Mouse (Mus musculus): Measurements from ENCODE around the gene Ppm1m. TPM values are rescaled to one million over a fixed set of nuclear protein-coding genes. Genes with fewer than 3 reads are reported as not detected.

Ppm1m gene
- total RNA-seq, 2 experiments from 2014 or later = 16.7 to 20.8 TPM

DNA sequence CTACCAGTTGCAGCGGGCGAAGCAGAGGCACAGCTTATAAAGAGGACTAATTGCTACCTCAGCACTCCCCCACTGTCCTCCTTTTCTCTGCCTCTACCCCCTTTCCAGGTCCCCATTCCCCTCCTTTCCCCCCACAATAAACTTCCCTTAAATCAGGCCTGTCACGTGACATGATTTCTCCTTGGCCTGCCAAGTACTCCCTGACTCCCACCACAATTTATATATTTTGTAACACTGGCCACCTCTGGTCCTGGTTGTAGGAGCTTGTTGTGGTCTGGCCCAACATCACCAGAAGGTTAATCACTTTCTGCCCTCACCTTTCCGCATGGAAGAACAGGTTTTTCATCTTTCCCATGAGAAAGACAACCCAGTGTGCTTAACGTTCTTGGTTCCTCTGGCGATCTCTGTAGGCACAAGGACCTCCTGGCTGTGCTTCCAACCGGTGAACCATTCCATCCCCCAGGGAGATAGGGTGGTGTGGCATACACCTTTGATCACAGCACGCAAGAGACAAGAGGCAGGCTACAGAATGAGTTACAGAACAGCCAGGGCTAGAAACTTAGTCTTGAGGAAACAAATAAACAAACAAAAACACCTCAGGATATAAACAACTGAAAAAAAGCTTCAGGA lies 21.5 kb upstream of the Ppm1m start:
- DNase-seq (ENCODE audit: low spot score in 2 of 2) = no peak

DNA sequence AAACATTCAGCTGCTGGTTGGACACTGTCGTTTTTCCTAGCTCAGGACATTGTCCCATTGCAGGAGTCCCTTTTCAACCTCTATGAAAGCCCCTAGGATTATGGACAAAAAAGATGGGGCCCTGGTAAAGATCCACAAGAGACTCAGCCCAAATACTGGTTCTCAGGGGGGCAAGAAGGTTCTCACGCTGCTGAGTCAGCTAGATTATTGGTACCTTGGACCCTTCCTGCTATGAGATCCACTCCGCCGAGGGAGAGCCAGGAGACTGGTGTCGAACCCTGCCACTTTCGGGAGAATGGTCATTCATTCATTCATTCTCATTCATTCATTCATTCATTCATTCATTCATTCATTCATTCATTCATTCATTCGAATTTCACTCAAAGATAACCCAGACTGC lies 17.4 kb upstream of the Ppm1m start:
- DNase-seq (ENCODE audit: low spot score in 2 of 2) = no peak

DNA sequence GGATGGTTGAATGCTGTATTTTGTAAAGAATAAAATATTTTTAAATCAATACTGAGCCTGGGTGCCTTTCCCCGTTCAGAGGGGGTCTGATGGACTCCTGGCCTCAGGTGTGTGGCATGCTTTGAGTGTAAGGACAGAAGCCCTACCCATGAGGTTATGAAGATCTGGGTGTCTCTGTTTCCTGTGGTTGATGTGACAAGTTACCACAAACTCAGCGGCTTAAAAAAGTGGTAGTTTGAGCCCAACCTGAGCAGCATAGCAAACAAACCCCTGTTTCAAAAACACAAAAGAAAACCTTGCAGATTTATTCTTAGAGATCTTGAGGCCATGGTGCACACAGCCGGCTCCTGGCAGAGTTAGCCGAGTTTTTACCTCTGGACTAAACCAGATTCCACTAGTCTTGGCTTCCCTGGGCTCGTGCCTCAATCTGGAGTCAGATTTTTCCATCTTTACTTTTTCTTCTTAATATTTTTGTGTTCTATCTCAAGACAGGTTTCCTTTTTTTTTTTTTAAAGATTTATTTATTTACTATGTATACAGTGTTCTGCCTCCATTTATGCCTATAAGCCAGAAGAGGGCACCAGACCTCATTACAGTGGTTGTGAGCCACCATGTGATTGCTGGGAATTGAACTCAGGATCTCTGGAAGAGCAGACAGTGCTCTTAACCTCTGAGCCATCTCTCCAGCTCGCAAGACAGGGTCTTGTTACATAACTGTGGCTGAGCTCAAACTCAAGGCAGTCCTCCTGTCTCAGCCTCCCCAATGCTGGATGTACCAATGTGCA lies 16.0 kb upstream of the Ppm1m start:
- DNase-seq (ENCODE audit: low spot score in 2 of 2) = no peak

DNA sequence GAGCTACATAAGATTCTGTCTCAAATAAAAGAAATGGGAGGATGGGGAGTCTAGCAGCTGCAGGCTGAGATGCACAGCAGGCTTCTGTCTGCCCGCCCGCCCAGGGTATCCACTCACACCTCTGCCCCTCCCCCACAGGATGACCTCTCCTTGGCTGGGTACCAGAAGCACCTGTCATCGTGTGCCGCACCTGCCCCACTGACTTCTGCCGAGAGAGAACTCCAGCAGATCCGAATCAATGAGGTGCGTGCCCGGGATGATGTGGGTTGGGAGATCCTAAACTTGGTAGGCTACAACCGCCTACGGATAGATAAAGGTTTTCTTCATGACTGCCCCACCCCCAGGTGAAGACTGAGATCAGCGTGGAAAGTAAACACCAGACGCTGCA lies 13.0 kb upstream of the Ppm1m start:
- no peak for DNase-seq (ENCODE audit: low spot score in 2 of 2)

DNA sequence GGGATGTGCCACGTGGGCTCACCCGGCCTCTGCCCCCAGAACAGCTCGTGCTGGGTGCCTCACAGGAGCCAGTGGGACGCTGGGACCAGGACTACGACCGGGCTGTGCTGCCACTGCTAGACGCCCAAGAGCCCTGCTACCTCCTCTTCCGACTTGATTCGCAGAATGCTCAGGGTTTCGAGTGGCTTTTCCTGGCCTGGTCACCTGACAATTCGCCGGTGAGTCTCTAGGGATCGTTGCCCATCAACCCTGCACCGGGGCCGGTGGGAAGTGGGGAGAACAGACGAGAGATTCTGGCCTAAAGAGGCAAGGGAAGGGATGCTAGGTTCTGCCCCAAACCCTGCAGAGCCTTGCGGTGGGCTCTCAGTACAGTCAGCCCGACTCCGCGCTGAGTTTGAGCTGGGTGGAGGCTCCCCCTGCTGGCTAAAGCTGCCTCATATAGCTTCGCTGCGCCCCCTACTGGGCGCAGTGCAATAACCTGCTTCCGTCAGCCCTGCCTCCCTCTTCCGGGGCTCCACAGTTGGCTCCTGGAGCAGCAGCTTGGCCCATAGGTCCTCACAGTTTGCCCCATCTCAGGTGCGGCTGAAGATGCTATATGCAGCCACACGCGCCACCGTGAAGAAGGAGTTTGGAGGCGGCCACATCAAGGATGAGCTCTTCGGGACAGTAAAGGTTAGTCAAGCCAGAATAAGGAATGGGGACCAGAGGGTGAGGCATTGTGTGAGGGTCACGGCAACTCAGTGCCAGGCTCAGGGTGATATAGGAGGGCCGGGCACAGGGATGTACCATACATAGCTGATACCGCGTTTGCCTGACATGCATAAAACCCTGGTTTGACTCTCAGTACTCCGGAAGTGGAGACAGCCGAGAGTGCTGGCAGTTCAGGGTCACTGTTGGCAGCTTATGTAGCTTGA lies 12.4 kb upstream of the Ppm1m start:
- peak; percentile 79 to 88 for DNase-seq (ENCODE audit: low spot score in 2 of 2)

DNA sequence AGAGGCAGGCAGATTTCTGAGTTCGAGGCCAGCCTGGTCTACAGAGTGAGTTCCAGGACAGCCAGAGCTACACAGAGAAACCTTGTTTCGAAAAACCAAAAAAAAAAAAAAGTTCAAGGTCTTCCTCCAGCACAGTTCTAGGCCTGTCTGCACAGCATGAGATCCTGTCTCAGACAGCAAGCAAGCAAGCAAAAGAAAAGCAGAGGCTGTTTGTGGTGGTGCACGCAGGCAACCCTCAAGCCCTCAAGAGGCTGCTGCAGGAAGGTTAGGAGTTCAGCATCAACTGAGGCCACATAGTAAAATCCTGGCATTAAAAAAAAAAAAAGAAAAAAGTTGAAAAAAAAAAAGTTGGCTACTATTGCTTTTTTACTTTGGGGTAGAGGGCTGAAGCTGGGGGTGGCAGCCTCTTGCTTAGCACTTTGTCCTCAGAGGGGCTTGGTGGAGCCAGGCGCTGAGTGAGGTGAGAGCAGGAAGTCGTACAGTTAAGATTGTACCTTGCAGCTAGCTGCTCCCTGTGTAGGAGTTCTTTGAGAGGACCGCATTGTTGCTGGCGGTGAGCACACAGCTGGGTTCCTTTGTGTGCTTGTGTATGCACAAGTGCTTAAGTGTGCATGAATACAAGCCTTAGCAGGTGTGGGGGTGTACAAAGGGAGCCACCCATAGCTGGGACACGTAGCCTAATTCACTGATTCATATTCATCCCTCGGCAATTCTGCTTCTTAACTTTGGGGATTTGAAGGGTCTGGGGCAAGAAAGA lies 11.5 kb upstream of the Ppm1m start:
- no peak for DNase-seq (ENCODE audit: low spot score in 2 of 2)

DNA sequence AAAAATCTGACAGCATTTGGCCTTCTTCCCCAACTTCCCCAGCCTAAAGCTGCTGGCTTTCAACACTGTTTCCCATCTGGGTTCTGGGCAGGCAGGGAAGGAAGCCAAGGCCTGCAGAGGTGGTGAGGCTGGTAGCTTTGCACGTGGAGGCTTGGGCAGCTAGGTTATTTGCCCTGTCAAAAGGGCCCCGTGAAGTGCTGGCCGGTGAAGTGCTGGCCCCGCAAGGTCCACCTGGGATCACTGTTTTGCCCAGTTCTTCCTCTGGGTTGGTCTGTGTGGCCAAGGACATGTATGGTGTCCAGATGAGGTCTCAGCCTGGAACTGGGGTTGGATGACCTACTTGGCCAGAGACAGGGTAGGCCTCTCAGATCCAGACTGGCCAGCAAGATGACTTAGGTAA lies 10.4 kb upstream of the Ppm1m start:
- DNase-seq (ENCODE audit: low spot score in 2 of 2) = no peak

DNA sequence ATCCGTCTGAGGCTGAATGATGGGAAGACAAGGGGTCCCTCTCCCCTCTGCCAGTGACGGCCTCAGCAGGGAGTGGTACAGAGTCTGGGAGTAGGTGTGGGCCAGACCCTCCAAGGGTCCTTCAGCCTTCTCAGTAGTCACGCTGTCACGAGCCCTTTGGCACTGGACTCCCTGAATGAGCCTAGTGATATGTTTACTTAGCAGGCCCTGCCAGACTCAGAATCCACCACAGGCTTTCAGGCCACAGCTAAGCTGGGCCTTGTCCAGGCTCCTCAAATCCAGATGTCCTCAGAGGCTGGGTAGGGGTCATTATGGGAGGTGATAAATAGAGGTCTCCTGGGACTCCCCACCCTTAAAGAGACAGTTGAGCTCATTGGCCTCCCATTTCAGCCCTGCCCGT lies 8.6 kb upstream of the Ppm1m start:
- no peak for DNase-seq (ENCODE audit: low spot score in 2 of 2)

DNA sequence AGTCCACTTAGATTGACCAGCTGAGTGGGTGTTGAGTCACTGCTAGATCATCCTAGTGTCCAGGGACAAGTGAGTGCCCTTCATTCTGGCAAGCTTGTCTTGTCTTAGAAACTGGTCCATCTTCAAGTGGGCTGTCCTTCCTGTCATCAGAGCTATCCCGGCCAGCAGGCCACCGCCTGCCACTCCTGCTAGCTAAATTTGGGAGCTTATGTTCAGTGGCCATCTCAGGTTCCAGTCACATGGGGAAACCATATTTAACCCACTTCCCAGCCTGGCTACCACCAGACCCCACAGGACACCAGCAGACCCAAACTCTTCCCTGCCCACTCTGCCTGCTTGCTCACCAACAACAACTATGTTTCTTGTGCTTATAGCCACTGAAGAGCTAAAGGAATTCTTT lies 7.0 kb upstream of the Ppm1m start:
- no peak for DNase-seq (ENCODE audit: low spot score in 2 of 2)

DNA sequence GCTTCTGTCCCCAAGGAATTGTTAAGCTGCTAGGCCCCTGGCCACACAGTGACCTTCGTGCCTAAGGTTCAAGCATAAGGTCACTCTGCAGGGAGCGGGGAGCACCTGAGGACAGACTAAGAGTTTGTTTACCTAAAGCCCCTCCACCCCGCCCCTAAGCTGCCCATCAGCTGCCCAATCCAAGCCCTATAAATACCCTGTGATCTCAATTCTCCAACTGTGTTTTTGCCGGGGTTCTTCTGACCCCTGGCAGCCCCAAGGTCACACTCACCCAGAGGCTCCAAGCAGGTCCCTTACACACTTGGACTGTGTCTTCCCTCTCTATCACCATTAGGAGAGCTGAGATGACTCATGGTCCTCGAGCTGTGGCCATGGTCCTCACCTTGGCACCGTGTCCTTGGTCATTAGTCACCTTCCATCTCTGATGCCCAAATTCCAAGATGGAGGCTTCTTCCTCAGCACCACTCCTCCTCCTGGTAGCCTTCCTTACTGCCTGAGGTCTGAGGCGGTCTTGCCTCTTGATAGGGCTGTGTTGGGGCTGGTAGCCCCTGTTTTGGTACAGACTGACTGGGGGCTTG lies 6.3 kb upstream of the Ppm1m start:
- DNase-seq (ENCODE audit: low spot score in 2 of 2) = no peak

DNA sequence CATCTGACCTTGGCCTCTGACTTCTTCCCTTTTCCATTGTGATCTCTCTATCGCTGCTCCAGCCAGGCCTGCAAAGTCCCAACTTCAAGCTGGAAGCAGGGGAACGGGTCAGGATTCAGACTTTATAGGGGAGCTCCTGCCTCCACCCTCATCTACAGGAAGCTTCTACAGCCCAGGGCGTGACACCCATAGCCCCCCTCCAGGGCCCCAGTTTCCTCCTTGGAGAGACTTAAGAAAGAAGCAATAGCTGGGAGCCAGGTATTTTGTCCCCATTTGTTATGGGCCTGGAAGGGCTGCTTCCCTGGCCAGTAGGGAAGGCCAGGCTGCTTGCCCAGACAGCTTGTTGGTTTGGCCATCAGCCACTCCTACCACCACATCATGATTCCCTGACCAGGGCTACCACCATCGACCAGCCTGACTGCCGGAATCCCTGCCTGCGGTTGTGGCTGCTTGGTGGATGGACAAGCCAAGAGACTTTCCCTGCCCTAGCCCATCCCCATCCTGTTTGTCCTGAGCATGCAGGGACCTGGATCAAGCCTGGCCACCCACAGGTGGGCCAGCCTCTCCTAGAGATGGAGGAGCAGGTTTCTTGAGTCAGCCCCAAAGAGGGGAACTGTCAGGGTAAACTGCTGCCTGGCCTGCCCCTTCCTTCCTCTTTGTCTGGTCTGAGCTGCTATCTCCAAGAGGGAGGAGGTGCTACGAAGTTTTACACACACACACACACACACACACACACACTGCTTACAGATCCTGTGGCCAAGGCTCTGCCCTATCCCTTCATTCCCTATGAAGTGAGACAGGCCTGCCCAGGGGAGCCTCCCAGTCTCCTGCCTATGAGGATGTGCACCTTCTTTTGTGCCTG lies 4.7 kb upstream of the Ppm1m start:
- no peak for DNase-seq (ENCODE audit: low spot score in 2 of 2)

DNA sequence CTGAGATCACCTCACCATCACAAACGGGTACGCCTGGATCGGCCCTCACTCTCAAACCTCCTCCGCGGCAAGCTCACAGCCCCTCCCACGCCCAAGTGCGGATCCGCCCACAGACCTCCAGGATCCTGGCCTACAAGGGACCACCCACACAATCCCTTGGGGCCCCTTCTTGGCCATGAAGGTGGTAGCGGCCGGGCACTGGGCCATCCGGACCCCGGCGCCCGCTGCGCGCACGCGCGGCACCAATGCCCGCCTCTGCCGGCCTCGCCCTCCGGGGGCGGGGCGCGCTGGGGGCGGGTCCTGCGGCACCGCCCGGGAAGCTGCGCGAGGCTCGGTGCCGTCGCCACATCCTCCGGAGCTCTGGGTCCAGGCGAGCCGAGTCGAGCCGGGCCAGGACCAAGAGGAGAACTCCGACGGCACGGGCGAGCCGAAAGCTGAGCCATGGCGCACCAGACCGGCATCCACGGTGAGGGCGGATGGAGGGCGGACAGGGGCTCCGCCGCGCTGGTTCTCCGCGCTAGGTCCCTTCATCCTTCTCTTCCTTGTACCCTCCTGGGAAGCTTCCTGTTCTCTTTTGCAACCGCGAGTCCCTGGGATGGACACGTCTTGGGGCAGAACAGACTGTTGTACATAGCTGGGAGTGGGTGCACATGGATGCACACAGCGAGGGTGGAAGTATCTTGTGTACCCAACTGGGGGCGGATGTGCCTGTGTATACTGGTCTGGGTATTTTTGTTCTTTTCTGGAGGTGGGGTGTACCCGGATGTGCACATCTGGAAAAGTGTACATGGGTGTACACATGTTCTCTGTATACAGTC lies 3.5 kb upstream of the Ppm1m start, which contains the start of gene Twf2:
Gene Twf2 (plus strand): TSS at position 290 of the 818 bp plus-strand sequence.
- DNase-seq (ENCODE audit: low spot score in 2 of 2) = peak; percentile 82 to 89

DNA sequence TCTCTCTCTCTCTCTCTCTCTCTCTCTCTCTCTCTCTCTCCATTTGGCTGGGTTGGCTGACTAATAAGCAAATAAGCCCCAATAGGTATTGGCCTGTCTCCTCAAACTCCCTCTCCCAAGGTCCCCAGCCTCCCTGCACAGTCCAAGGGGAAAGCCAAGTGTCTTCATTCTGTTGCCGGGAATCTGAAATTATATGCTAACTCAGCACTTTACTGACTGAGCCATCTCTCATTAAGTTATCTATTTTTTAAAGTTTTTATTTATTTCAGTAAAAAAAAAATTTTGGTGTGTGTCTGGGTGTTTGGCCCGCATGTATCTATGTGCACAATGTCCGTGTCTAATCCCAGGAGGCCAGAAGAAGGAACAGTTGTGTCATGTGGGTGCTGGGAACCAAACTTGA lies 2.3 kb upstream of the Ppm1m start:
- no peak for DNase-seq (ENCODE audit: low spot score in 2 of 2)

DNA sequence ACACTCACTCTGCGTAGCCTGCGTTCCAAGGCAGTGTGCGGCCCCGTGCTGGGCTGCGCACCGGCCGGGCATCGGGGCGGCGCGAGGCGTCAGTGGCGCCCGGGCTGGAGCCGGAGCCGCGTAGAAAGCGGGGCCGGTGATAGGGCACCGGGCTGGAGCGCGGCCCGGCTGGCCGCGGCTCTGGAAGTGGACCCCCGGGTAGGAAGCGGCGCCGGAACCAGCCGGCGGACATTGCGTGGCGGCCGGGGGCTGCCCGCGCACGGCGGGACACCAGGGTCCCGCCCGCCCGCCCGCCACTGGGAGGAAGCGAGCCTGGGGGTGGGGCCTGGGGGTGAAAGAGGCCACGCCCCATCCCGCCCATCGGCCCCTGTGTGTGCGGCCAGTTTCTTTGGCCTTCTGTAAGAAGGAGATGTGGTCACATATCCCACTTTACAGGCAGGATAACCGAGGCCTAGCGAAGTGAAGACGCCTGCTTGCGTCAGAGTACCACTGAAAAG lies 536 bp downstream of the Ppm1m start:
- DNase-seq (ENCODE audit: low spot score in 2 of 2) = peak; percentile 48 to 81

DNA sequence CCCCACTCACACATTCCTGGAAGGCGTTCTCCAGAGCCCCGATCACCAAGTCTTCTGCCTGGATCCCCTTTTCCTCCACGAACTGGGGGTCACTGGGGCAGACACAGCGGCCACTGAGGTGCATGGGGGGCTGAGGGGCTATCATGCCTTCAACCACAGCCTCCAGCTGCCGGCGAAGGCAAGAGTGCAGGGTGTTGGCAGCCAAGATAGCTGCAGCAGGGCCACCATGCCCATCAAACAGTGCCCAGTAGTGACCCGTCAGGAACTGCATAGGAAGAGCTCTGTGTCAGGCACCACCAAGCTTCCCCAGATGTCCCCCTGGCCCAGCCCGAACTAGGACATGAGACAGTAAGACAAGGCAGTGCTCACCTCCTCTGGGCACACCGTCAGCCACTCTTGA lies 1.8 kb downstream of the Ppm1m start:
- no peak for DNase-seq (ENCODE audit: low spot score in 2 of 2)

DNA sequence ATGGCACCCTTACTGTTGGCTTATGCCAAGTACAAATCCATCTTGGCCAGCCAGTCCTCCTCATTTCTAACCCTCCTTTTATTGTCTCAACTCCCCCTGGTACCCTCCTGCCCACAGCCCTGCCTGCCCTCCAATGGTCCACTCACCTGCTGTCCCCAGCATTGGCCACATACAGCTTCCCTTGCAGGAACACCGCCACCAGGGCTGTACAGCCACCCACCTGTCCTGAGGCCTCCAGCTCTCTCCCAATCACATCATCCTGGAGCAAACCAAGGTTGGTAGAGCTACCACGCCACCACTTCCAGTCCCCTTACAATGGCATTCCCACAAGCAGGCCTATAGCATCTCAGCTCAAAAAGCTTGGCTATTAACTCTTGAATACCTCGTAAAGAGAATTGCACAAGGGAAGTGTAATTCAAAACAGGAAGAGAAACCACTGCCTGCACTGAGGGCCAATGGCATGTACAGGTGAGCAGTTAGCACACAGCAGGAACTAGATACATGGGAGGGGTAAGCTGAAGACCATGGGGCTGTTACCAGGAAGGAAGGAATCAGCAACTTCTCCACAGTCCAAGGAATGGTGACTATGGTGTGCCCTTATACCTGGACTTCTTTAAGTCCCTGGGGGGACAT lies 2.3 kb downstream of the Ppm1m start:
- no peak for DNase-seq (ENCODE audit: low spot score in 2 of 2)

DNA sequence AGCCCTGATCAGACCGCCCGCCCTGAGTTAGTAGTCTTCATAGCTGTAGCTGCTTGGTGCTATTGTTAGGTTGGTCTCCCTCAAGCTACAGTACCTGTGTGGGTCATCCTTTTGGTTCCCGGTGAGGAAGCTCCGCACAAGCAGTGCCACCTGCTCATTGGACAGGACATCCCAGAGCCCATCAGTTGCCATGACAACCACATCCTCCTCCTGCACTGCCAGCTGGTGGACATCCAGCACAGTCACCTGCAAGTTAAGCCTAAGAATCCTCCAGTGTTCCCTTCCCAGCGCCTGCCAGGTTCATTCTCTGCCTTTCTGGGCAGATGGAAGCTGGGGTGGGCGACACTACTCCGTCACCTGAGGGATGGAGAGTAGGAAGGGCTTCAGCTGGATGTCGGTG lies 3.9 kb downstream of the Ppm1m start:
- DNase-seq (ENCODE audit: low spot score in 2 of 2) = no peak

Measured in gastrocnemius, postnatal 4 days (tissue).